Mouse (Mus musculus) cerebellum, adult 18-20 months (tissue): ENCODE results near the gene Ltbp2.

Experiments used
- DNase-seq, 2 experiments: peaks; one replicate each; pipeline ENCODE4 v3.0.0; 2021

Ltbp2 gene

DNA sequence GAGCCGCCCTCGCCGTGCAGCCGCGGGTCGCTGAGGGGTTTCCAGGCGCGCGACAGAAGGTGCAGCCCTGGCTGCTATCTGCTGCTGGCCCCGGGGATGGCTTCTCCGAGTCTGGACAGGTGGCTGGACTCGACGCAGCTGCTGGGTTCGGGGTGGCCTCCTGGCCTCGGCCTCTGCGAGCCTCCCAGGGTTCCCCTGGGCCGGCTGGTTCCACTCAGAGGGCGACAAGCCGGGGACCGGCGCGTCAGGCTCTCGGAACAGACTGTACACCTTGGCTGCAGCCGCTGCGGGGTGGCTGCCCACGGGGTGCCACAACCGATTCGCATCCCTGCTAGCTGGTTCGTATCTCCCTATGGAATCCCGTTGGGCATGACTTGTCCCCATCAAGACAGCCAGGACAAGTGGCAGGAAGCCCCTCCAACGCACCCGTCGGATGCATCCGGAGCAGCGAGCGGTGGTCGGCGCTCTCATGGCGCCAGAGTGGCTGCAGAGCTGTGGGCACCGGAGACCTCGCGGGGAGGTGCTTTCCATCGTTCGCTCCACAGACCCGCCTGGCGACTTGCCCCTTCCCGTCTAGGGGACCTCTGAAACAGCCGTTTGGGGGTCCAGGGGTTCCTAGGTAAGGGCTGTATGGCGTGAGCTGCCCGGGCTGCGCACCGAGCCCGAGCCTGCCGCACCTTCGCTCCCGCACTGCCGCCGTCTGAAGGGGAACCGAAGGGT is 411 bp downstream of the Ltbp2 start:
- peak; percentile 56 to 67 for DNase-seq

DNA sequence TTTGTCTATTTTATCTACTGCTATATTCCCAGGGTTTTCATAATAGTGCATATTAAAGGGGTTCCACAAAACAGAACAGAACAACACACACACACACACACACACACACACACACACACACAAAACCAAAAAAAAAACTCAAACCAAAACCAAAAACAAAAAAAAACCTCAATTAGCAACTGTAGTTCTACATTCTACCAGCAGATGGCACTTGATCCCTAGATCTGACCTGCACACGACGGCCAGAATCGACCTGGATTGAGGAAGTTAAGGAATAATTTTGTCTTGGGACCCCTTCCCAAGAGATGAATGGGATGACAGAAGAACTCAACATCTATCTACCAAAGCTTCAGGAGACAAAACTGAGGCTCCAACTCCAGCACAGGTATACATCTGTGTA is 2.9 kb downstream of the Ltbp2 start:
- DNase-seq, result peak in 1 of 2 experiments; percentile 44

DNA sequence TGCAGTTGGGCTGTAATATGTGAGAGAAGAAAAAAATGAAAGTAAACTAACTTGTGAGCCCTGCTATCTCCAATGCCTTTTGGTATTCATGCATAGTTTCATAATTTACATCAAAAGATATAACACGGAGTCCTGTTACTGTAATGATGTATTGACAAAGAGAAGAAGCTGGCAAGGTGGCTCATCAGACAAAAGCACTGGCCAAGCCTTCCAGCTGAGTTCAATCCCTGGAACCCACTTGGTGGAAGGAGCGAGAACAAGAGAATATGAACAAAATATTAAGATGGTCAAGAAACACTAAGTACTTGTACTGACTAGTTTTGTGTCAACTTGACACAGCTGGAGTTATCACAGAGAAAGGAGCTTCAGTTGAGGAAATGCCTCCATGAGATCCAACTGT is 4.0 kb downstream of the Ltbp2 start:
- no peak for DNase-seq

DNA sequence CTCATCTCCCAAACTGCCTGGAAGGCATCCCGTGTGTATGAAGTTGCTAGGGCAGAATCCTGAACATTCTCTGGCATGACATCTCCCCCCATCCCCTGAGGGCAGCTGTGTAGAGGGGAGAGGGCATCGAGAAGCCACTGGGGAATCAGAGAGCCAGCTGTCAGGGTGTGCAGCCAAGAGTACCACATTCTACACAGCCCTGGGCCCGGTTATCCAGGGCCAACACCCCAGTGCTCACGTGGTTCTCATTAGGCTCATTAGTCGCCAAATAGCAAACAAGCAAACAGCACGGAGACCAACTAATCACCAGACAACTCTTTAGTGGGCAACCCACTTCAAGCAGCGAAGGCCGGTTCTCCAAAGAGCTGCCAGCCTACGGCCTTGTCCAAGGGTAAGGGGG is 10.9 kb downstream of the Ltbp2 start:
- DNase-seq, result no peak

- DNase-seq, result no peak
These were observed 11.5 kb downstream of the Ltbp2 start for GRCm38 (mm10) chr12:84864801-84865200.

- no peak for DNase-seq
These were observed 13.1 kb downstream of the Ltbp2 start for GRCm38 (mm10) chr12:84863196-84863595.

GRCm38 (mm10) chr12:84862136-84862910 is 14.0 kb downstream of the Ltbp2 start:
- DNase-seq, result peak; percentile 67 to 80

DNA sequence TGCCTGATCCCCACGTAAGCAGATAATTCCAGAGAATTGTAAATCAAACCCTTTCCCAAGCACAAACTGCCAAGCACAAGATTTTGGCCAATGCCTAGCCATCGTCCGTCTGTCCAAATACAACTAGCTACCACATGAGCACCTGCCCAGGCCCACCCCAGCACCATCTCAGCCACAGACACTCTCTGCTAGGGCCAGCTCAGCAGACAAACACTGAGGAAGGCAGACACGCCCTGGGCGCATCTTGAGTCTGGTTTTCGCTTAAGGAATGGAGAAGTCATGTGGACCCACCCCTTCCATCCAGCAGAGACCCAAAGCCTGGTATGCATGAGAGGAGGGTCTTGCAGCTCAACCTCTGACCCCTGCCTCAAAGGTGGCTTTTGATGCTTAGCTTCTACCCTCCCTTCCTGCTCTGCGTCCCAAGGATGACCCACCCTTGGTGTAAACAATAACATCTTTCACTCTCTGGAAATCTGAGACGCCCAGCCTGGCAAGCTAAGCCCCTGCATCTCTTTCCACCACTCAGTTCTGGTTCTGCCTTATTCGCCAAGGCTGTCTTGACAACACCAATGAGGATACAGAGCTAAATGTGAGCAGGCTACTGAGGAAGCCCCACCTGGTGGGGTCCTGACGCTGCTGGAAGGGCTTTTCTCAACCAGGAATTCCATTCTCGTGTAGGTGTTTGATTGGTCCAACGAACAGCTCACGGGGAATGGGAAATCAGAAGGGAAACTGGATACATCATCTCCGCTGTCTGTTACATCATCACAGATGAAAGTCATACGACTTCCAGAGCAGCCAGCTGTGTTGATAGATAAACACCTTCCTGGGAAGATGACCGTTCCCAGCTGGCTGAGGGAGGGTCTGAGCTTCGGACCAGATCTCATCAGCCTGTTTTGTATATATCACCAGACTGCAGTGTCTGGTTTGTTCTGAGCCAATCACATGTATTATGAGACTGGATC is 17.9 kb downstream of the Ltbp2 start:
- DNase-seq, result no peak

DNA sequence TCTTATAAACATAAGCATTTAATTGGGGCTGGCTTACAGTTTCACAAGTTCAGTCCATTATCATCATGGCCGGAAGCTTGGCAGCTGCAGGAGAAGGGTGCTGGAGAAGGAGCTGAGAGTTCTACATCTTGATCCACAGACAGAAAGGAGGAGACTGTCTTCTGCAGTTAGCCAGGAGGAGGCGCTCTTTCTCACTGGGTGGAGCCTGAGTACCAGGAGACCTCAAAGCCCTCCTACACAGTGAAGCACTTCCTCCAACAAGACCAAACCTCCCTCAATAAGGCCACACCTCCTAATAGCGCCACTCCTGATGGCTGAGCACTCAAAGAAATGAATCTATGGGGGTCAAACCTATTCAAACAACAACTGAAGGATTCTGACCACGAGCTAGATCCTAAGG is 18.6 kb downstream of the Ltbp2 start:
- no peak for DNase-seq

DNA sequence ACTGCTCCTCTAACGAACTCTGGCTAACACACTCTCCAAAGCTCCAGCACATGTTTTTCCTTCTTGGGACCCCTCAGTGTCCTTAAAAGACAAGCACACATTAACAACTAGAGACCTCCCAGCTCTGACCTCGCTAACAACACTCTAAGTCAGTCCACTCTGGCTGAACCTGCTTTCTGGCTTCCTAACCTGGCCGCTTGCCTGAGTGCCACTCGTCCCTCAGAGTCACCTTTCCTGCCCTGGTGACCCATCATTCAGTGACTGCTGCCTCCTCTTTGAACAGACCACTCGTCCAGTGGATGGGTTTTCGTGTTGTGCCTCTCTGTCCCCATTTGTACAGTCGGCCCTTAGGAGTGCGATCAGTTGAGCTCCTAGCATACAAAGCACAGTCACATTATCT is 19.8 kb downstream of the Ltbp2 start:
- DNase-seq, result peak in 1 of 2 experiments; percentile 39

DNA sequence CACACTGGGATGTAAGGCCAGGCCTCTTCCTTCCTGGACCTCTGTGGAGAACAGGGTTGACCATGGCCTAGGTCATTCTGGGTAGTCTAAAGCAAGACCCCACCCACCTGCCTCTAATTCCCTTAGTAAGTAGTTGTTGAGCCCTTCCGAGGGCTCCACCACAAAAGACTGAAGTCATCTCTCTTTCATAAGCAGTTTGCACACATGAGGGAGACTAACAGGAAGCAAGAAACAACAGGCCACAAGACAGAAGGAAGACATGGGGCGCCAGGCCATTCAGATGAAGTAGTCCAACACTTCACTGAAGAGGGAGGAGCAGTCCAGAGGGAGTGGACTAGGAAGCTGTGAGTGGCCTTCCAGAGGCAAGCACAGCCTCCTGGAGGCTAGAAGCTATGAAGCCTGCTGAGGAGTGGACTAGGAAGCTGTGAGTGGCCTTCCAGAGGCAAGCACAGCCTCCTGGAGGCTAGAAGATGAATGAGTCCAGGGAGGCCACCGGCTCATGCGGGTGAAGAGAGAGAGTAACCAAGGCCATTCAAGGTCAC is 21.2 kb downstream of the Ltbp2 start:
- DNase-seq, result no peak

GRCm38 (mm10) chr12:84854392-84855033 is 21.8 kb downstream of the Ltbp2 start:
- DNase-seq, result no peak

DNA sequence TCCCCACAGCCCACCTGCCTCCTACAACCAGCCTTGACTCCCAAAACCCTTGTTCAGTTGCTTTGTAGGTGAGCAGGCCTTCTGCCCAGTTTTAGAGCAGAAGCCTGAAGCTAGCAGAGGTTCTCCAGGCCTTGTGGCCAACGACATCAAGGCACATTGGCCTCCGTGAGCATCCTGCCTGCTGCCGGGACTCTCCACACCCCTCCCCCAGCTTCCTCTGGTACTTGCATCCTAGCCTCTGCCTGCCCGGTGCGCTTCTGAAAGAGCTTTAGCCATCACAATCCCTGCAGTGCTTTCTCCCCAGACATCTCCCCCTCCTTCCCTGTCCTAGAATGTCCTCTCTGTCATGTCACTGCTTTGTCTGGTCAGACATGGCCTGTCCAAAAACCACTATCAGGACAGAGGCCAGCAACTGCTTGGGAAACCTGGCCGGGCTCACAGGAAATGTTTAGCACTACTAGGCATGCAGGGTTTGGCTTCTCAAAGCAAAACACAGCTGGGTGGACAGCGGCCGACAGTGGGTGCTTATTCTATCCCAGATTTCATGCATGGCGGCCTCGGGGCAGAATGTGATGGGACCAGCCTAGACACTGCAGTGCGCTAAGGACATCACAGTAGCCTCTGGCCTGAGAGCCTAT is 24.8 kb downstream of the Ltbp2 start:
- no peak for DNase-seq

DNA sequence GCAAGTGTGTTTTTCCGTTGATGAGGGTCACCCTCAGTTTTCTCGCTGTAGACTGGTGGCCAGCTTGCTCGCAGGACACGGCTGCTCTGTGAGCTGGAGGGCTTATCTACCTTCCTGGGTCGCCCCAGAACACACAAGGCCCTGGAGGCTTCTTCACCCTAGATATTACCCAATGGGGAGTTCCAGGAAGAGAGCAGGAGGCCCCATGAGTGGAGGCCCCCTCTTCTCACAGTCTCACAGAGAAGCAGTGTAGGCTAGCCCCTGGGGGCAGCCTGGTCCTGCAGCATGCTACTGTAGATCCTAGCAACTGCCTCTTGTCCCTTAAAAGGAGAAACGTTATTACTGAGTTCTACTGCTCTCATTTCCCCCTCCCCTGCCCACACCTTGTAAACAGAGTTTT is 28.4 kb downstream of the Ltbp2 start:
- no peak for DNase-seq

GRCm38 (mm10) chr12:84847480-84847879 is 28.9 kb downstream of the Ltbp2 start:
- no peak for DNase-seq

DNA sequence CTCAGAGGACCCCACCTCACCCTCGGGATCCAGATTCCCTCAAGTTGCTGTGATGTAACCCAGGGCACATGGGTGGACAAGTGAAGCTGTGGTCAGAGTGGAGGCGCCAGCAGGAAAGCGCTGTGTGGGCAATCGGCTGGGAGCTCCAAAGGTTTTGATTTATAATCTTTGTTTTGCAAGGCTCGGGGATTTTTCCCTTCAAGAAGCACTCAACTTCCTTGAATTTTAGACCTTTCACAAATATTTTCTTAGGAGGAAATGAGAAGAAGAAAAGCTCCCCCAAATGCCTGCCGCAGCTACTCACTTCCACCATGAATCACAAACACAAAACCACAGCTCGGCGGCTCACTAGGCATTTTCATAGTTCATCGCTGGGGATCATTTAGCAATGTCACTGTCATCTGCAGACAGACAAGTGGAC is 29.7 kb downstream of the Ltbp2 start:
- no peak for DNase-seq

- DNase-seq, result peak; percentile 42 to 61
These were observed 33.6 kb downstream of the Ltbp2 start for GRCm38 (mm10) chr12:84842706-84843105.

DNA sequence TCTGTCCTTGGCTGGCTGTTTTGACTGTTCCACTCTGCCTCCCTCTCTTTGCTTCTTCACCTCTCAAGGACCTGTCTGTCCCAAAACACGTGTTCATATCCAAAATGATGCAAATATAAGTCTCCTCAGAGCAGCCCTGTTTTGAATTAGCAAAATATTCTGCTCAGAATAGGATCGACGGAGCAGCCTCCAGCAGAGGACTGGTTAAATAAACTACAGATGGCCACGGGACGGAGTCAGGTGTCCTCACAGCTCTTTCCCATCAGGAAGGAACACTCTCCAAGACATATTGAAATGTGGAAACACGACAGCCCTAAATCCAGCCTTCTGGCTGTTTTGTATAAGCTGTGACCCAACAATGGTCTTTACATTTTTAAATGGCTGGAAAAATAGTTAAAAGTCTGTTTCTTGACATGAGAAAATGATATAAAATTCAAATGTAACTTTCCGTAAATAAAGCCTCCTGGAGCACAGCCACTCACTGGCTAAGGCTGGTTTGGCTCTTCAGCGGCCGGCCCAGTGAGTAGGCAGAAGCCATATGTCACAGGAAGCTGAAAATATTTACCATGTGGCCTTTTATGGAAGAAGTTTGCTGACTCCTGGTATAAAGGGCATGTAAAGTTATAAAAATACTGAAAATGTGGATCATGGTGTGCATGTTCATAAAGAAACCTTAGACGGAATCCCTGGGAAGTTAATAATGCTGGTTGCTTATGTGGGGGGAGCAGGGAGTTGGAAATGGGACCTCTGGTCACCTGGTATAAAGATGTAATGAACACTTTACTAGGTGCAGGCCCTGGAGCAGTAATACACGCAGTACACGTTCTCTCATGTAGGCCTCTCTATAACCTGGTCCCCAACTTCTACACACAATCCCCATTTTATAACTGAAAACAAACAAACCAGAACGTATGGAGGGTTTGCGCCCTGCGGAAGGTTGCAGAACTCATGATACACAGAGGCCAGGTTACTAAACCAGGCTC is 34.9 kb downstream of the Ltbp2 start:
- peak; percentile 79 to 87 for DNase-seq

GRCm38 (mm10) chr12:84840734-84841133 is 35.6 kb downstream of the Ltbp2 start:
- DNase-seq, result no peak

DNA sequence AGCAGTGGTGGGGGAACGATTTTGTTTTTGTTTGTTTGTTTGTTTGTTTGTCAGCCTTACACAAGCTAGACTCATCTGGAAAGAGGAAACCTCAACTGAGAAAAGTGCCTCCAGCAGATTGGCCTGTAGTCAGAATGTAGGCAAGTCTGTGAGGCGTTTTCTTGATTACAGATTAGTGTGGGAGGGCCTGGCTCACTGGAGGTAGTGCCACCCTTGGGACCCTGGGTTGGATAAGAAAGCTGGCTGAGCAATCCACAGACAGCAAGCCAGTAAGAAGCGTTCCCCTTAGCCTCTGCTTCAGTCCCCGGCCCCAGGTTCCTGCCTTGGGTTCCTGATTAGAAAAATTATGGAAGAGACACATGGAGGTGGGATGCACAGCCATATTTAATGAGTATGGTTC is 36.4 kb downstream of the Ltbp2 start:
- DNase-seq, result no peak

GRCm38 (mm10) chr12:84835626-84836025 is 40.7 kb downstream of the Ltbp2 start:
- no peak for DNase-seq
